Mouse (Mus musculus) frontal cortex, postnatal 25 days (tissue): ENCODE results near the gene Rbm6.

Source experiments
- DNase-seq, 2 experiments: peaks; one replicate each; pipeline ENCODE4 v3.0.0; 2022; ENCODE audit warnings: low spot score in 2 of 2

Gene Rbm6

DNA sequence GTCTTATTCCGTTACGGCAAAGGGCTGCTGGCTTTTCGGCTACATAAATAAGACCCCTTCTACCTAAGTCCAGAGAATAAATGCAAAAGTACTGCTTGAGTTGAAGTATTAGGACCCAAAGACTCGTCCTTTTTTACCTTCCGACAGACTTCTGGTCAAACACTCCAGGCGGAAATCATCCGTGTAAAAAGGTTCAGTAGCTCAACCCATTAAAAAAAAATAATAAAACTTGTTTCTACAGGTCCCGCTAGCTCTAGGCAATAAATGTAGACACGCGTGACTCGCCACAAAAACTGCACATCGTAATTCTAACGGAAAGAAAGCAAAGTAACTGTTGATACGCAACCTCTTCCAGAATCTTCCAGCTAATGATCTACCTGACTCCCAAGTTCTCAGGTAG, at the start of gene Rbm6:
Gene Rbm6 (minus strand): TSS at position 101 of the 400 bp plus-strand sequence.
- no peak for DNase-seq

DNA sequence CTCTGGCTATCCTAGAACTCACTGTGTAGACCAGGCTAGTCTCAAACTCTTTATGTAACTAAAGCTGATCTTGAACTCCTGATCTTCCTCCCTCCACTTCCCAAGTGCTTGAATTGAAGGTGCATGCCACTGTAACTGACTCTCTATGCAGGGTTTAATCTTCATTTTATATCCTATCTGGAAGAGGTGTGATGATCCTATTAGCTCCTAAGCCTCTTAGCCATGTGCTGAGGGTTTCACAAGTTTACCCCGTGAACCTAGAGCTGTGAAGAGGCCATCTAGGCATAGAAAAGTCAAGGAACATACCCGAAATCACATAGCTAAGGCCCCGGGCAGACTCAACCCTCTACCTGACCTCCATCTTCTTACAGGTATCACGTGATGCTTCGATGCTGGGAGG, 46.4 kb upstream of the Rbm6 start:
- DNase-seq: no peak

DNA sequence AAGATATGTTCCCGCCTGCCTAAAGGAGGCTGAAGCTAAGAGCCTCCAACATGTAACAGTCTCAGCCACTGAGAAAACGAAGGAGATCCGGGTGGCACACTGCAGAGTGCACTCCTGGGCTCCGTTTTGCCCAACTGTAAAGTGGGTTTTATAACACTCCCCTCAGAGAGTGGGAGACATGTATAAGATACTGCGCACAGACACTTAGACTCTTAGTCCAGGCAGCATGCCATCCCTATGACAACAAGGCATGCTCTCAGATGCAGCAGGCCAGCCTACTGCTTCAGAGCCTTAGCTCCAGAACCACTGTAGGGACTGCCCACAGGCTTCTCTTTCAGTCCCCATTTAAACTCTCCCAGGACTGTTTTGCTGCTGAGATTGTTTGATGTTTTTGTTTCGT, 45.8 kb upstream of the Rbm6 start:
- DNase-seq: no peak

DNA sequence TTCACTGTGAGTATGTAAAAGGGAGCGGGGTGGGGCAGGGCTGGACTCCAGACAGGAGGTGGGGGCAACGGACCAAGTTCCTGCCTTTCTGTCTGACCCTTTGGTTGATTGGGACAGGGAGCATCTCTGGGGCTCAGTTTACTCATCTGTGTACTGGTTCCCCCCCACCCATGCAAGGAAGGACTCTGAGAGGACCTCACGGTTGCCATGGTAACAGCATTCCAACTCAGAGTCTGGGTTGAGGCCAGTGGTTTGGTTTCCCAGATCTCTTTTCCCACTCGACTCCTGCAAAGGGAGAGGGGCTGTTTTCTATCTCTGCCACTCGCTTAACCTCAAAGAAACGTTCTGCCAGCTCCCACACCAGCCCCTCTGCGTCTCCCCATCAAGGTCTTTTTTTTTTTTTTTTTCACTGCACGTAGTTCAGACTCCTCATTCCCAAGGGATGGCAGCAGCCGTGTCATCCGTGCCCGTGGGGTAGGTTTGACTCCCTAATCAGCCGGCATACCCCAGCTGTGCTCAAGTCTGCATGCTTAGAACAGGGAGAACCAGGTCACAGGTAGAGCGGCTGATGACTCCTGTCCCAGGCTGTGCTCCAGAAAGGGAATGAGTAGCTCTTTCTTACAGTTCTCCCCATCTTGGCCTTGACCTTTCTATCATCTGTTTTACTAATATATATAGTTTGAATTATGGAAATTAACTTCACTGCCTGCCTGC, 45.0 kb upstream of the Rbm6 start:
- no peak for DNase-seq

DNA sequence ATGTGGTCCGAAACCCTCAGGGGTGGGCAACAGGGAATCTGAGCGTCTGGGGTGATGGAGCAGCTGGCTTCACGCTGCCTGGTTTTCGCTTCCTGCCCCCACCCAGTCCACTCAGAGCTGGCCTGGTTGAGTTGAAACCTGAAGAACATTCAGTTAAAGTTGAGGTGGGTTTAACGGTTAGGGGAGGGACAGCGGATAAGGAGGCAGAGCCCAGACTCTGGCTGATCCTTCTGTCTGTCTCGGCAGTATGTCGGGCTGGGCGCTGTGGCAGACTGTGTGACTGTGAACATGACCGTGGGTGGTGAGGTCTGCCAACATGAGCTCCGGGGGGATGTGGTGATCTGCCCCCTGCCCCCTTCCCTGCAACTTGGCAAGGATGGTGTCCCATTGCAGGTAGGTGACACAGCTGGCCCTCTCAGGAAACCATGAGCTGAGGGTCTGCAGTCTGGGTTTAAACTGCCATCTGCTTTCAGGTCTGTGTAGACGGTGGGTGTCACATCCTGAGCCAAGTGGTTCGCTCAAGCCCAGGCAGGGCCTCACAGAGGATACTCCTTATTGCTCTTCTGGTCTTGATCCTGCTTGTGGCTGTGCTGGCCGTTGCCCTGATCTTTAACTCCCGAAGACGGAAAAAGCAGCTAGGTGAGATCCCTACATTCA, 41.9 kb upstream of the Rbm6 start:
- DNase-seq: no peak

DNA sequence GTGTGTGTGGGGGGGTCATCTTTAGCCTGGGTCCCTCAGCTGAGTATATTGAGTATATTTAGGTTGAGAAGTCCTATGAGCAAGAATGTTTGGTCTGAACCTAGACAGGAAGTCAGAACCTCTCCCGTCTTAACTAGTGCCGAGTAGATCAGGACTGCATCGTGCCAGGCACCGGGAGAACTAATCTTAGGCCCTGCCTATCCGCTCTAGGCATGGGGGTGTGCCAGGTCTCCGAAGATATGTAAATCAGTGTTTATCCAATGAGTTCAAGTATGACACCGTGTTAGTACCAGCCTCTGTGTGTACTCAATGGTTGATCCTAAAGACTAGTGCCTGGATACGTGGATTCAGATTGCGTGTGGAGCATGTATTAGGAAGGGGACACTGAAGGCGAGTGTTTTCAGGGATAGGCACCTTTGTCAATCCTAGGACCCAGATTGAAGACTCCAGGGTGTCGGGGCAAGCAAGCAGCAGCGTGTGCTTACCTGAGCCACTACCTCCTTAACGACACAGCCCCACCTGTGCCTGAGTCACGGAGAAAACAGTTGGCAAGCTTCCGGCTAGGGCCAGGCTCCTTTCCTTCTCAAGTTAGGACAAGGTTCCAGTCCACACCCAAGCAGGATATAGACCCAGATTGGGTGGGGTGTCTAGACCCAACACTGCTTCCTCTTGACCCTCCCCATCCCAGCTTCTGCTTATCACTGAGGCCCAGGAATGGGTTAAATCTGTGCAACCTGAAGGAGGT, 37.2 kb upstream of the Rbm6 start:
- no peak for DNase-seq

DNA sequence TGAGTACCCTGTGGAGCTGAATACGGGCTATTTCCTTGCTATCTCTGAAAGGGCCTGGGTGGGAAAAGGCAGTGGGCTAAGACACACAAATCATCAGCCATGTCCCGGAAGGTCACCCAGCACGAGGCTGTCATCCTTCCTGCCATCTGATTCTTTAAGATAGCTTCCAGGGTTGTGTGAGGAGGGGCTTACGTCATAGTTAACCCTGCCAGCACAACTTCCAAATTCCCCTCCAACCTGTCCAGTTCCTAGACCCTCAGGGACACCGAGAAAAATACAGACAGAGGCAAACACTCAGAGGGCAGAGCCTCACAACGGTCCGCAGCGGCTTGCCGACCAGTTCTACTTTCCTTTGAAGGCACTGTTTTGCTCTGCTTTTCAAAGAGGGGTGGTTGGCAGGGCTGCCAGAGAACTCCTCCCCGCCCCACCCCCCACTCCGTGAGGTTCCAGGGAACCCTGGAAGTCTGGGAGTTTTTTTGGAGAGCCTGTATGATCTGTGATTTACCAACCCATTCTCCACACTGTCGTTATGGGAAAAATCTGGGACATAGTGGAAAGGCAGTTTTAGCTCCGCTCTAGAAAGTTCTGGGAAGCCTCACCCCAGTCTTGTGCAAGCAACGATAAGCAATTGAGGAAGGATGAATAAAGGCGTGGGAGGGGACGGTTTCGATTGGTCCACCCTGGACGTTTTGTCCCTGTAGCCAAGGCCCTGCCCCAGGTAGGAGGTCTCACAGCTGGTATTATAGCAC, 35.5 kb upstream of the Rbm6 start:
- no peak for DNase-seq

DNA sequence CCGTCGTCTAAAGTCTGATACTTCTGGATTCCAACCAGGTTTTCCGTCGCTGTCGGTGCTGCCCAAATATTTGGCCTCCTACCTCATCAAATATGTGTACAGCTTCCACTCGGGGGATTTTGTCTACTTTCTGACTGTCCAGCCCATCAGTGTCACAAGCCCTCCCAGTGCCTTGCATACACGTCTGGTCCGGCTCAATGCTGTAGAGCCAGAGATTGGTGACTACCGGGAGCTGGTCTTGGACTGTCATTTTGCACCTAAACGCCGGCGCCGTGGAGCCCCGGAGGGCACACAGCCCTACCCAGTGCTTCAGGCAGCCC, 34.7 kb upstream of the Rbm6 start:
- DNase-seq: no peak

DNA sequence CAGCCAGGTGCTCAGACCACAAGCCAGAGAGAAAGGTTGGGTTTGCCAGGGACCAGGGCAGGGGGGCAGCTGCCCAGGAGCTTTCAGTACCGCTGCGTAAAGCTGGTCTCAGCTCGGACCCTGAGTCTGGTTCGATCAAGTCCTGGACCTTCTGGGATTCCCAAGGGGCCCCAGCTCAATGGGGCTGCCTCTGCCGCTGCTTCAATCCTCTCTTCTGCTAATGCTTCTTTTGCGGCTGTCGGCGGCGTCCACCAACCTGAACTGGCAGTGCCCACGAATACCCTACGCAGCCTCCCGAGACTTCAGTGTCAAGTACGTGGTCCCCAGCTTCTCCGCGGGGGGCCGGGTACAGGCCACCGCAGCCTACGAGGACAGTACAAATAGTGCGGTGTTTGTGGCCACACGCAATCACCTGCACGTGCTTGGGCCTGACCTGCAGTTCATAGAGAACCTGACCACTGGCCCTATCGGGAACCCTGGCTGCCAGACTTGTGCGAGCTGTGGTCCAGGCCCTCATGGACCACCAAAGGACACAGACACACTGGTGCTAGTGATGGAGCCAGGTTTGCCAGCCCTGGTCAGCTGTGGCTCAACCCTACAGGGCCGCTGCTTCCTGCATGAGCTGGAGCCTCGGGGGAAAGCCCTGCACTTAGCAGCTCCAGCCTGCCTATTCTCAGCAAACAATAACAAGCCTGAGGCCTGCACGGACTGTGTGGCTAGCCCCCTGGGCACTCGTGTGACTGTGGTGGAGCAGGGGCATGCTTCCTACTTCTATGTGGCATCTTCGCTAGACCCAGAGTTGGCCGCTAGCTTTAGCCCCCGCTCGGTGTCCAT, 34.1 kb upstream of the Rbm6 start:
- no peak for DNase-seq

DNA sequence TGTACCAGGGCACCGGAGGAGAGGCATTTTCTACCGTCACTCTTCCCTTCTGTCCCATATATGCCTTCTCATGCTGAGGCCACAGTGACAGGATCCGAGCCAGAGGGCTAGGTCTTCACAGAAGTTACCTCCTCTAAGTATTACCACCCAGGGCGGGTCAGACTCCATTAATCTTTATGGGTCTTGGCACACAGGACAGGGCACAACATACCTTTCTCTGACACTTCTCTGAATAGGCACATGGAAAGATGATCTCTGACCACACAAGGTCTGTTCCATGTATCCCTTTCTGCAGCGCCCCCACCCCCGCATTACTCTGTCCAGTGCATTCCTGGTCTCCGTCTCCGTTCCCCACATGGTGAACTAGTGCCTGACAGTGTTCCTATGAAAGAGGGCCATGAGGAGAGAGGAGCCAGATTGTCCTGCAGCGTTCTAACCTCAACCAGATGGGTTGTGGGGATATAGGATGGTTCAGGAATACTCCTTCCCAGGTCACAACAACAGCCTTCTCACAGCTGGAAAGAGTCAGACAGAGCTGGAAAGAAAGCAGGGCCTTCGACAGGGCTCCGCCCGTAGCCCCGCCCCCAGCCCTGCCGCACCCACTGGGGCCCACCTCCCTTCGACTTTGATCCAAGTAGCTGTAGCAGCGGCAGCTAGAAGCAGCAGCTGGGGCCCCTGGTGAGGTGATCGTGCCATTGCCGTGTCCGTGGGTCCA, 33.4 kb upstream of the Rbm6 start, which contains the start of gene Mst1r:
Gene Mst1r (plus strand): TSS at position 622 of the 715 bp plus-strand sequence.
- DNase-seq: no peak

DNA sequence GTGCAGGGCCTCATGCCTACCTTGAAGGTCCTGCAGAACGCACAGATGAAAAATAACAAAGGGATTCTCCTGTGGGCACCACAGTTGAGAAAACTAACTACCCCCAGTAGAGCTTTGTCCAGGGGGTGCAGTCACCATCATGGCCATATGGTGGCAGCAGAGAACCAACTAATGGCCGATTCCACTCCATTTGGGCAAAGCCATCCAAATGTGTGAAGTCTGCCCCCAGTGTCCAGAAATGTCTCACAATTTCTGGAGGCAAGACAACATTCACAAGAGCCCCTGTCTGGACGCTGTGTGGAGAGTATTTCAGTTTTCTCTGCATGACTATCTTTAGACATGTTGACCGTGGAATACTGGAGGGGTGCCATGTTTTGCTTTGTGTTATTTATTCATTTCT, 31.7 kb upstream of the Rbm6 start:
- peak; percentile 83 to 86 for DNase-seq

DNA sequence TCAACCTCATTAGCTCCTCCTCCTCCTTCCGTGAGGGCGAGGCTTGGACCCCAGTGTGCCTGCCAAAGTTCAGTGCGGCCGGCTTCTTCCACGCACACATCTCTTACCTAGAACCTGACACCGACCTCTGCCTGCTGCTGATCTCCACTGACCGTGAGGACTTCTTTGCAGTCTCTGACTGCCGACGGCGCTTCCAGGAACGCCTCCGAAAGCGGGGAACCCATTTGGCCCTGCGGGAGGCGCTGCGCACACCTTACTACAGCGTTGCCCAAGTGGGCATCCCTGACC, 28.5 kb upstream of the Rbm6 start:
- no peak for DNase-seq

DNA sequence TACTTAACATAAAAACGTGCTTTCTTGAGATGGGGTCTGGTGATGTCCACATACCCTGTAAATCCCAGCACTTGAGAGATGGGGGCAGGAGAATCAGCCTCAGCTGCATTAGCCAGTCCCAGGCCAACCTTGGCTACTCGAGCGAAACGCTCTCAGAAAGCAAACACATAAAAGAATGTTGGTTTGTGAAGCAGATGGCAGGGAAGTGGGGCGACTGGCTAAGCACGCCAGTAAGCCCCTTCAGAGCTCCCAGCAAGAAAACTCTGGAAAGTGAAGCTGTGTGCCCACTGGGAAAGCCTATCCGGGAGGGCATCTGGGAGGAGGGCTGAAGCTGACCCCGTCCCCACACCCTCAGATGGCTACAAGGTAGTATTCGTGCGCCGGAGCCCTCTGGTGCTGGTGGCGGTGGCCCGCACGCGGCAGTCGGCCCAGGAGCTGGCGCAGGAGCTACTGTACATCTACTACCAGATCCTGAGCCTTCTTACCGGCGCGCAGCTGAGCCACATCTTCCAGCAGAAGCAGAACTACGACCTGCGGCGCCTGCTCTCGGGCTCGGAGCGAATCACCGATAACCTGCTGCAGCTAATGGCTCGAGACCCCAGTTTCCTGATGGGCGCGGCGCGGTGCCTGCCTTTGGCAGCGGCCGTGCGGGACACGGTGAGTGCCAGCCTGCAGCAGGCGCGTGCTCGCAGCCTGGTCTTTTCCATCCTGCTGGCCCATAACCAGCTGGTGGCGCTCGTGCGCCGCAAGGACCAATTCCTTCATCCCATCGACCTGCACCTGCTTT, 28.0 kb upstream of the Rbm6 start:
- DNase-seq: peak; percentile 73 to 75

DNA sequence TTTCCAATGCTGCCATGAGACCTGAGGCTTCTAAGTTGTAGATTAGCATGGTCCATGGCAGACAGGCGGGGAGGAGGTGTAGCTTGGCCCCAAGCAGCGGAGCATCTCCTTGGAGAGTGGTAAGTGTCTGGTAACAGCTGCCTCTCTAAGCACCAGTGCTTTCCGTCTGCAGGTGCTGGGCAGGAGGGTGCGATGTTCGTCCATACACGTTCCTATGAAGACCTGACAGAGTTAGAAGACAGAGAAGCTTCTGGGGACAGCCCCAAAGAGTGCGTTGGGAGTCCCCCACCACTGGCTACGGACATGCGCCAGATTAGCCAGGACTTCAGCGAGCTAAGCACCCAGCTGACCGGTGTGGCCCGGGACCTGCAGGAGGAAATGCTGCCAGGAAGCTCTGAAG, 26.8 kb upstream of the Rbm6 start:
- DNase-seq: no peak

DNA sequence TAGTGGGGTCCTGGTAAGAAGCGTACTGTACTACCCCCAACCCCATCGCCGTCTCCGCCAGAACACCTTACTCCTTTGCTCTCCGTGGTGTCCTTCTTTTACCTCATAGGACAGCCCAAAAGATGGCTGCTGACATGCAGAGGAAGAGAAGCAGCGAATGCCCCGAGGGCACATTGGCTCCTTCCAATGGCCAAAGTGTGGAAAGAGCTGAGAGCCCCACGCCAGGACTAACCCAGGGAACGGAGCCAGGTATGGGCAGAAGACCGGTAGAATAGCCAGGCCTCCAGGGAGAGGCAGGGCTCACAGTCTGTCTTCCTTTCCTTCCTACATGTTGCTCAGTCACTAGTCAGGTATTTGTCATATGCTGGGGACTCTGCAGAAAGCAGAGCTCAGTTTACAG, 25.5 kb upstream of the Rbm6 start:
- no peak for DNase-seq

DNA sequence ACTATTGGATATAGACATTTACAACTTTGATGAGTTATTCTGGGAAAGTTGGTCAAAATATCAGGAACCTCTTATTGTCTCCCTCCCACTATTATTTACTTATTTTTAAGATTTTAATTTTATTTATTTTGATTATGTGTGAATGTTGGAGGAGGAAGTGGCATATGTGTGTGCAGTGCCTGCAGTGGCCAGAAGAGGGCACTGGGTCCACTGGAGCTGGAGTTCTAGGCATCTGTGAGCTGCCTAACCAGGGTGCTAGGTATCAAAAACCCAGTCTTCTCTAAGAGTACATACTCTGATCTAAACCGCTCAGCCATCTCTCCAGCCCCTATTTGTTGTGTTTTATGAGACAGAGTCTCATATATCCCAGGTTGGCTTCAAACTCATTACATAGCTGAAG, 18.0 kb upstream of the Rbm6 start:
- no peak for DNase-seq

DNA sequence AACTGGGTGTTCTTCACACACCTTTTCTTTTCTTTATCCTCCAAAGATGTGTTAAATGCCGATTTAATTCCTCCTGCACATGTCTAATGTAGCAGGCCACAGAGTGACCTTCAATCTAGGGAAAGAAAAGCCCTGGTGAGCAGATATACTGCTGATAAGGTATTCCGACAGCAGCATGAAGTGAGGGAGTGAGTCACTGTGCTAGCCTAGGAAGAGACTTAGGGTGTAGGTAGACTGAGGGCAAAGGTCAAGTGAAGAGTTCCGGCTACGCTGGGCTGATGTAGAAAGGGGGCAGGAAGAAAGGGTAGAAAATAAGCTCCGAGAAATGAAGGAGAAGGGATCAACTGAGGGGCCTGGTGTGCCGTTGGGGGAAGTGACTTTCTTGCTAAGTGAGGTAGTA, 17.2 kb upstream of the Rbm6 start:
- no peak for DNase-seq

DNA sequence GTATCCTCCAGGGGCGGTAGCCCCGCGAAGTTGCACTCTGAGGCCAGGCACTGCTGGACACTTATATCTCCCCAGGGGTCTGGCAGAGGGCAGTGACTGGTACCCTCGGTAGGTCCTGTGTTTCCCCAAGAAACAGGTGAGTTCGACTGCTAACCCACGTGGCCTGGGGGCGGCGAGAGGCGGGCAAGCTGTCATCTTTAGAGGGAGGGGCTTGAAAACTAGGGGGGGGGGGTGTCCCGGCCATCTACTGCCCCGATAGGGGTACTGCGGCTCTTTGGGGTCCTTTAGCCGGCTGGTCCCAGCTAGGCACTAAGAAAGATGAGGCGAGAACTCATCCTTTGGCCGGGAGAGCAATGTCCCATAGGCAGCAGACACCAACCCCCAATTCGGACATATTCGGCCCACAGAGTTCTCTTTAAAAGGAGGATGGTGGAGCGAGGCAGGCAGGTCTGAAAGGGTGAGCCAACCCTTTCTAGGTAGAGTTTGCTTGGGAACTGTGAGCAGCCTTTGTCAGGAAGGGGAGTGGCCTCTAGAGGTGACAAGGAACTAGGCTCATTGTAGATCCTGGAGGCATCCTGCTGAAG, 15.3 kb upstream of the Rbm6 start:
- no peak for DNase-seq

DNA sequence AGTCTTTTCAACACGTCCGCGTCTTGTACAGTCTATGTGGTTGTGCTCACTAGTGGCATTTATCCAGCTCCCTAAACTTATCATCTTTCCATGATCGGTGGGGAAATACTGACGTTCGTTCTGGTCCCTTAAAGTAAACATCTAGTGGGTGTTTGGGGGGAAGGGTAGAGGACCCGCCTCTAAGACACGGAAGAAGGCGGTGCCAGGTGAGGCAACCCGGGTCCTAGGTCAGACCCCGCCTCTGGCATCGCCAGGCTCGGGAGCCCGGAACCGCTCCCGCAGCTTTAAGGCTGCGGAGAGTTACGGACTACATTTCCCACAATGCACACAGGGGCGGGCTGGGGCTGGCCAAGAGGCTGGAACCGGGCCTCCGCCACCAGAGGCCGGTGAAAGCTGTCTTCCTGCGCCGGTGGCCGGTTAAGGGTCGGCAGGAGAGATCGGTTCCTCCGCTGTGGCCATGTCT, 14.8 kb upstream of the Rbm6 start, which contains the start of gene Mon1a:
Gene Mon1a (plus strand): TSS at position 348 of the 463 bp plus-strand sequence.
- peak; percentile 61 to 77 for DNase-seq

DNA sequence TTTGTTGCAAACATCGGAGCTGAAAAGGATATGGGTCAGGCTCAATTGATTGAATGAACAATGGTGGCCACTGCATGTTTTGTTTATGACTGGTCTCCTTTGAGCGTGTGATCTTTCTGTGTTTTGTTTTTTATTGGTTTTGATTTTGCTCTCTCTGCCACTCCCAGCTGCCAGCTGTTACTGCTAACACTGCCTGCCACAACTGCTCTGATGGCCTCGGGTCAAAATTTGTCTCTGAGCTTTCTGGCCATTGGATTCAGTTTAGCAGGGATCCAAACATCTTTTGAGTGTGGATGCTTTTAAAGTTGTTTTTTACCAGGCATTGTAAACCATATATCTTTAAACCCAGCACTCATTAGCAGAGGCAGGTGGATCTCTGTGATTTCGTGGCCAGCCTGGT, 7.4 kb upstream of the Rbm6 start:
- DNase-seq: no peak
